Mouse (Mus musculus) layer of hippocampus, postnatal 36 days (tissue): ENCODE data around the gene Mpi. TPM values are rescaled to one million over a fixed set of nuclear protein-coding genes. Genes with fewer than 3 reads are reported as not detected.

Source experiments
- DNase-seq, 2 experiments: peaks; one replicate each; pipeline ENCODE4 v3.0.0; 2022
- total RNA-seq, 2 experiments: library from RNA; stranded (reverse); gene quantifications; 2 replicates each; pipeline ENCODE4 v1.2.3; 2021

The Mpi gene
- total RNA-seq, 2 experiments from 2014 or later, result 65.9 to 66.3 TPM

DNA sequence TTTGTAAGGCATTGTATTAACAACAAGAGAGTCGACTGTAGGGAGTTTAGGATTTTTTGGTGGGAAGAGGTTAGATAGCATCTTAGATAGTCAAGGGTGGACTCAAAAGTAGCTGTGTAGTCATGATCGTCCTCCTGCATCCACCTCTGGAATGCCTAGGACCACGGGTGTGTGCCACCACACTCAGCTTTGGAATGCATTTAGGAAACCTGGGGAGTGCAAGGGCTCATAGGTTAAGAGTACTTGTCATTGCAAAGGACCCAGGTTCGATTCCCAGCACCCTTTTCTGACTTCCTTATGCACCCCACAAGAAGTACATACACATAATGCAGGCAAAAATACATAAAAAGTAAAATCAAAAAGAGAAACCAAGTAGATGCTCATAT lies 29.7 kb downstream of the Mpi start:
- no peak for DNase-seq

DNA sequence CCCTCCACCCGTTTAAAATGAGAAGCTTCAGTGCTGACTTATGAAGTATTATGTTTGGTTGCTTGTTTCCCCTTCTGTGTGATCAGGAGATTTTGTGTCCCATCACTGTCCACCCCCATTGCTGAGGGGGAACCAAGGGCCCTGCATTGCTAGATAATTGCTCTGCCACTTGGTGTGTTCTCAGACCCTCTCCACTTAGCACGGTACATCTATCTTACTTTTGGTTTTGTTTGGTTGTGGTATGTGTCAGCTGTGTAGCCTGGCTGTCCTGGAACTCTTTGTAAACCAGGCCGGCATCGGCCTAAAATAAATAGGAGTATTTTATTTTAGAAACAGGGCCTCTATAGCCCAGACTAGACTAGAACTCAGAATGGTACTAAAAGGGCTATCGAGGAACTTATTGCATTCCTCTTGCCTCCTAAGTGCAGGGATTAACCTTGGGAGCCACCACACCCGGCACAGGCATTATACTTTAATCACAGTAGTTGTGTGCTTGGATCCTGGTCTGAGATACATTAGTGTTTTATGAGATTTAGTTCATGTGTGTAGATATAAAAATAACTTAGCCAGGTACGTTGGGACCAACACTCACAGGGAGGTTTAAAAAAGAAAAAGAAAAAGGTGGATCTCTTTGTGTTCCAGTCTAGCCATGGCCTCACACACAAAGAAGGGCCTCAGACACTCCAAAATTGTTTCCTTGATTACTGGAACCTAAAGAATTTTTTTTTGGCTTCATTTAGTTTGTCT lies 30.3 kb downstream of the Mpi start:
- DNase-seq, result no peak

DNA sequence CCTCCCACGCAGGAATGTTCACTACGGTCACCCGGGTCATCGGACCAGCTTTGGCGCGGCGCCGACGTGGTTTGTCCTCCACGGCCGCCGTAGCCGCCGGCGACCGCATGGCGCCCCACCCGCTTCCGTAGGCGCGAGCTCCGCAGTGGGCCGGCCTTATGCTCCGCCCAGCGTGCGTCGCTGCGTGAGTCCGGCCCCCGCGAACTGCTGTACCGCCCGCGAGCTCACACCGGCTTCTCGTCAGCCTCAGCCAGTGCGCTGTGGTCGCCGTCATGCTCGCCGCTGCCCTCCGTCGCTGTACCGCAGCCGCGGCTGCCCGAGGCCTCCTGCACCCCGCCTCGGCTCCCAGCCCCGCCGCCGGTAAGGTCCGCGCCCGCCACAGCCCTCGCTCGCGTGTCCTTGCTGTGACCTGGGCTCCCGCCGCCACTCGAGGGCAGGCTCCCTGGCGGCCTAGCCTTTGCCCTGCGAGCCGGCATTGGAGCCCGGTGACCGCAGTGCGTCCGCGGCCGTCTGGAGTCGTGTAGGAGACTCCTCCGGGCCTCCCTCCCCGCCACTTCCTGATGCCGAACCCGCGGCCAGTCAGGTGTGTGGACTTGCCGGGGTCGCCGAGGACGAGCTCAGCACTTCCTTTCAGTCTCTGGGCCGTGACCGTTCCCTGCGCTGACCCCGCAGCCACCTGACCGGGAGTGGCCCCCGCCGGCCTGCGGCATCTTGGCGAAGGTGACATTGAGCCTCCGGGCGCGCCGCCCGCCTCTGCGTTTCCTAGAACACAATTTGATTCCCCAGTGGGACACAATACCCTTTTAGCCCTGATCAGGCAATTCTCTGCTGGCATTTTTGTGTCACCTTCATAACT lies 31.3 kb downstream of the Mpi start, which contains the start of gene Cox5a:
TSS of gene Cox5a (plus strand) at position 219 of the 856 bp plus-strand sequence.
- peak; percentile 93 to 94 for DNase-seq

DNA sequence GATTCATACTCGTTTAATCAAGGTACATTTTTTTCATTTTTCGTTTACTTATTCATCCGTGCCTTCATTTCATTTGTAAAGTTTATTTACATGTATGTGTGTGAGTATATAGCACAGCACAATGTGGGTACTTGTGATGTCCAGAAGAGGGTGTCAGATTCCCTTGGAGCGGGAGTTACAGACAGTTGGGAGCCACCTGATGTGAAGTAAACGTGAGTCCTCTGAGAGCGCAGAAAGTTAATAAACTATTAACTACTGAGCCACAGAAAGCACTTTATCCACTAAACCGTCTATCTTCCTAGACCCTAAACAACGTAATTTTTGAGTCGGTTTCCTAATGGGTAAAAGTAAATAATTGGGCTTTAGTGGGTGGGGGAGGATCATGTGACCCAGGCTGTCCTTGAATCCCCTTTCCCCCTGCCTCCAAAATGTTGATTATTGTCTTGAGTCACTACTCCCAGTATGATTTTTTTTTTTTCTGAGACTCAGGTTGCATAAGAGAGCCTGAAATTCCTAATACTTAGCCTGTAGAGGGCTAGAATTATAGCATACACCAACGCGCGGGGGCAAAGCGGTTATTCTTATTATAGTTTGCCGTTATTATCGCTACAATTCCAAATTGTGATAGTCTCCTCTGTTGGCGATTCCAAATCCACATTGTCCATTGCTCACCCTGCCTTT lies 32.0 kb downstream of the Mpi start:
- DNase-seq, result no peak

DNA sequence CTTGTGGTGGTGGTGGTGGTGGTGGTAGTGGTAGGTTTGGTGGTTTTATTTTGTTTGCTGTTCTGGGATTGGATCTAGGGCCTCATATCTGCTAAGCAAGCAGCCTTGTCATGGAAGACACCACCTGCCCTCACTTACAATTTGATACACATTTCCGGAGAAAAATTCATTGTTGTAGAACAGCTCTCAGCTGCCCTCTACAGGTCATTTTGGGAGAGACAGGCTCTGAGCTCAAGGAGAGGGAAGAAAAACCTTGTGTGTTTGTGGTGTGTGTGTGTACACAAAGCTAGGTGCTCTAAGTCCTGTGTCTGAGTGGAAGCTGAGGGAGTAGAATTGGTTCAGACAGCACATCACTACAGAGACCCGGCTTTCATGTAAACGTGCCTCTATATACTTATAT lies 35.5 kb downstream of the Mpi start:
- DNase-seq, result peak in 1 of 2 experiments; percentile 30

DNA sequence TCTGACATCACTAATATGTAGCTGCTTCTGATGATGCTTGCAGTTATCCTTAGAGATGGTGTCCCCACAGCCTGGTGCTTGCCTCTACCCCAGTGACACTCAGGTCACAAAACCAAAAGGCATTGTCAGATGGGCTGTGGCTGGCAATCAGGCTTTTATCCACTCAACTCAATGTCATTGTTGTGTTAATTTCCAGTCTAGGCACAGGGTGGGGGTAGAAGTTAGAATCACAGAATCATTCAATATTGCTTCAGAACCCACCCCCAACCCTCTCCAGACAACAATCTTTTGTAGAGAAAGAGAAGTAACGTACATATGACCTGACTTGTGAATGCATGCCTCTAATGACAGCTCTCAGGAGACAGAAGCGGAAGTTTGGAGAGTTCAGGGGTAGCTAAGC lies 42.0 kb downstream of the Mpi start:
- DNase-seq, result no peak

DNA sequence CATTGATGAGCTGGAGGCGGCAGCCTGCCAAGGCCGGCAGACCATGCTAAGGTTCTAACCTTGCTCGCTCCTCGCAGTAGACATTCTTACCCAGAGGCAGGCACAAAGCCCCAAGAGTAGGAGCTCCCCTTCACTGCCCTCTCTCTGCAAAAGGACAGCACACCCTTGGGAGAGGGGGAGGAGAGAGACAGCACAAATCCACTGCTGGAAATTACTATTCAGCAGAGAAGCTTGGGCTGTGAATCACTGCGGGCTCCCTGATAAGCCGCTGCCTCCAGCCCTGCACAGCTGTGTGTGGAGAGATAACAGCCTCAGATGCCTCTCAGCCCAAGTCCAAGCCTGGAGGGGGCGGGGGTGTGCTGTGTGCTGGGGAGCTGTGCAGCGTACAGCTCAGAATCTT lies 46.9 kb downstream of the Mpi start:
- peak in 1 of 2 experiments; percentile 17 for DNase-seq

DNA sequence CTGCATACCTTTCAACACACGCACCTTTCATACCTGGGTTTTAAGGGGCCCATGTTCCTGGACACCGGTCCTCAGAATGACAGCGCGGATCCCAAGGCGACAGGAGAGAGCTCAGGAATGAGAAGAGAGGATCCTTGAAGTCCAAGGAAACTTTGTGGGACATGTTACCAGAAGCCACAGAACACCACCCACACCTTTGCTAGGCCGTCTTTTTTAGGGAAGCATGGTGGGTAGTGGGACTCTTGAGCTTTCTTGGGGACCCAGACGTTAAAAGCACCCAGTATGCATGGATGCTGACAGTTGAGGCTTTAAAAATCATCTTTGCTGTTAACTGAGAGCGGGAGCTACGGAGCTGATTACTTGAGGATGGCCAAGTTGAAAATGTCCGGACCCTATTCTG lies 47.7 kb downstream of the Mpi start:
- no peak for DNase-seq

DNA sequence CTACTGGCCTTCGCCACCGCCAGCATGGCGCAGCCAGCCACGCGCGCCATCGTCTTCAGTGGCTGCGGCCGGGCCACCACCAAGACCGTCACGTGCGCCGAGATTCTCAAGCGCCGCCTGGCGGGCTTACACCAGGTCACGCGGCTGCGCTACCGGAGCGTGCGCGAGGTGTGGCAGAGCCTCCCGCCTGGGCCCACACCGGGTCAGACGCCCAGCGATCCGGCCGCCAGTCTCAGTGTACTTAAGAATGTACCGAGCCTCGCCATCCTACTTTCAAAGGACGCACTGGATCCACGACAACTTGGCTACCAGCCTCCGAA lies 48.2 kb downstream of the Mpi start:
- peak in 1 of 2 experiments; percentile 16 for DNase-seq

DNA sequence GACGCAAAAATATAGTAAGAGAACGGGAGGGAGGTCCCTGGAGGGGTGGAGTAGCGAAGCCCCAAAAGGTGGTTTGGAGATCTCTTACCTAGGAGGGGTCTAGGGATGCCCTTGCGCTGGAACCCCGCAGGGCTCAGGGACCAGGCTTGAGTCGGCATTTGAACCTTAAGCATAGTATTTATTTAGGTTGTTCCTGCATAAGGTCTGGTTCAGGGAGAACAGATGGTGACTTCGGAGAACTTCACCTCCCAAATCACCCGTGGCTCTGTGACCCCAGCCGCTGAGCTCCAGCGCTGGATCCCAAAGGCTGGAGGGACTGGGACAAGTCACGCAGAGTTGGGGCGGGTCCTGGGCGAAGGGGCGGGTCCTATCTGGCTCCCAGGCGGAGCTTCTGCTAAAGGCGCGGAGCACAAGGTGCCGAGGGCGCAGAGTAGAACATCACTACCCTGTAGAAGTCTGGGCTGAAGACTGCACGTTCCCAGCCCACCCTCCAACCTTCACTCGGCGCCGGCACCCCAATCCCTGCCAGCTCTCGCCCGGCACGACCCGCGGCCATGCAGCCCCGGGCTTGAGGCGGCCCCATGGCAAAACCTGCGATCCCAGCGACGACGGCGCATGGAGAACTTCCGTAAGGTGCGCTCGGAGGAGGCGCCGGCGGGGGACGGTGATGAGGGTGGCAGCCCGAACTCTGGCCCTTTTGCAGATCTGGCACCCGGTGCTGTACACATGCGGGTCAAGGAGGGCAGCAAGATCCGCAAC lies 48.8 kb downstream of the Mpi start, which contains the start of gene Rpp25:
TSS of gene Rpp25 (plus strand) at position 405 of the 759 bp plus-strand sequence.
- DNase-seq, result peak in 1 of 2 experiments; percentile 36

DNA sequence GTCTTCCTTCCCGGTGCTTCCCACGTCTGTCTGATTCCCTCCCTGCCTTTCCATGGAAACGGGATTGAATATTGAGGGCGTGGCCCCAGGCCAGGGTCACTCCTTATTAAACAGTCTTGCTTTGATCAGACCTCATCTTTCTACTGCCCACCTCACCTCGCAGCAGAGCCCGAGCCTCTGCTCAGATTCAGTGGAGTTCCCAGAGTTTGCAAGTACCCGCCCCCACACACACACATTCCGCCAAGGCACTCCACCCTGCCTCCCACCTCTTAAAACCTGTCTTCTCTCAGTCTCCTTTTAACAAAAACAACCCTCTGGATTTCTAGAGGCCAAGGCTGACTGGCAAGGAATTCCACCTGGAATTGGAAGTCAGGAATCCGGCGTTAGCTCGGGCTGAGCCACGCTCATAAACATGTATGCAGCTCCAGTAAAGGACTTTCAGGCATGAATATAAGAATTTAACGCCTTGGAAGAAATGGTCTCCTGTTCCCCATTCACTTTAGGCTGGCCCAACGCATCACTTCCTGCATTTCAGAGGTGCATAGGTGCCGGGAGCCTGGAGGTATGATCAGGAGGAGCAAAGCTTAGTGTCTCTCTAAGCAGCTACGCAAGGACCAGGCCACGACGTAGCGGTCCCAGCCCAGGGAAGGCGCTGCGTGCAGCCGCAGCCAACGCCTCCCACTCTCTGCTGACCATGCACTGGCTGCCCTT lies 49.5 kb downstream of the Mpi start:
- no peak for DNase-seq

DNA sequence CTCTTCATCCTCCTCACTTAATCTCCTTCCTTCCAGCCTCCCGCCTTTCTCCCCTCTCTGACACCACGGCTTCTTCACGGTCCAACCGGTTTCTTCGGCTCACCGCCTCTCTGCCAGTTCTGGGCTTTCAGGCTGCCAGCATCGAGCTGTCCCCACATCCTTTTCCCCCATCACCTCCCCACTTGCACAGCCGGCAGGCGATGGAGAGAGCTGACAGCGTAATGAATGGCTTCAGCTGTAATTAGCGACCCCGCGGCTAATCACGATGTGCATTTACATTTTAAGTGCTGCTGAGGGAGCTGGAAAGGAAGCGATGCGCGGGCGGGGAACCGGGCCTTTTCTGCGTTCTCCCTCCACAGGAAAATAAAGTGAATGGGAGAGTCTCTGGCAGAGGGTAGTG lies 50.7 kb downstream of the Mpi start:
- DNase-seq, result peak in 1 of 2 experiments; percentile 32

DNA sequence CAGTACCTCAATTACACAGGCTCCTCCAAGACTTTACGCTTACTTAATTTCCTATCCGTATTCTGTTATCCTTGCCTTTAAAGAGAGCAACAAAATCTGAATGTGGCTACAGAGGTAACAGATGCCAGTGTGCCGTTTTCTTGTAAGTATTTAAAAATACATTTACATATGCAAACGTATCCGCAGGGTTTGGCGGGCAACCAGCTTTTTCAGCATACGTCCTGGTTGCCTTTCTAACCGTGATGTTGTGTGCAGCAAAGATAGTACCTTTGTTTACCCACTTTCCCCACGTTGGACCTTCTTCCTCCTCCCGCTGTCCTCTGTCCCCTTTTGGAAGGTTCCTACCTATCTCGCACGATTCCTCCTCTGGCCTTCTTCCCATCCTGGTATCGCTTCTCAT lies 51.1 kb downstream of the Mpi start:
- DNase-seq, result no peak

DNA sequence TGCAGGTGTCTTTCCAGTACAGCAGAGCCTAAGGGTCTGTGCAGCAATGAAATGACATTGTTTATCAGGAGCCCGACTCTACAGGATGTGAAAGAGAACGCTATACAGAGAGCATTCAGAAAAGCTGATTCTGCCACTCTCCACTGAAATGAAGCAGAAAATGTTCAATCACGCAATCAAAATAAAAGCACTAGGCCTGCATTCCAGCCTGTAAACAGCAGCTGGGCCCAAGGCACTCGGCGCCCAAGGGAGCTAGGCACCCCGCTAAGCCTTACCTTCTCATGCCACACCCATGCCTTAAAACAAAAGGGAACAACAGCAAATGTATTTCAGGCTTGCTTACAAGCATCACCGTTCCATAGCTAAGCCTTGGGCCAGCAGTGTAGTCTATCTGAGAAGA lies 54.0 kb downstream of the Mpi start:
- no peak for DNase-seq

DNA sequence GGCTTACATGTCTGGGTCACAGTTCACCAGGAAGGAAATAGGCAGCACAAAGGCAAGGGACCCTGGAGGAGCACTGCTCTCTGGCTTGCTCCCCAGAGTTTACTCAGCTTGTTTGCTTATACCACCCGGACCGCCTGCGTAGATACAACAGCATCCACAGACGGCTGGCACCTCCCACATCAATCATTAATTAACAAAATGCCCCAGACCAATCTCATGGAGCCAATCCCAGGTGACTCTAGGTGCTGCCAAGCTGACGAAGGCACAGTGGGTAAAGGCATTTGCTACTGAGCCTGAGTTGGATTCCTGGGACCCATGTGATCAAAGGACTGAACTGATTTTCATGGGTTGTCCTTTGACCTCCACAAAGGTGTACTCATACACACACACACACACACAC lies 55.3 kb downstream of the Mpi start:
- no peak for DNase-seq

DNA sequence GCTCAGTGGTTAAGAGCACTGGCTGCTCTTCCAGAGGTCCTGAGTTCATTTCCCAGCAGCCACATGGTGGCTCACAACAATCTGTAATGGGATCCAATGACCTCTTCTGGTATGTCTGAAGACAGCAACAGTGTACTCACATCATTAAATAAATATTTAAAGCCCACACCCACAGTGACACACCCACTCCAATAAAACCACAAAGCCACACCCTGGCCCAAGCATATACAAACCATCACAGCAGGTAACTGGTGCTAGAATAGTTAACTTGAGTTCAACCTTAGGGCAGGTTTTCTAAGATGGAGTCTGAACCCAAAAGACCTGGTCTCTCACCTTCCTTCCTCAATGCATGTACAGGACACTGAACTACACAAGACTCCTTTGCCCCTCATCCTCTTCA lies 57.6 kb downstream of the Mpi start:
- DNase-seq, result no peak

Other genes with a start within 250 kb of the Mpi start
- gene Ppcdc, start 112.6 kb downstream of the Mpi start, total RNA-seq, result 10 to 100 TPM; 14.9 to 17.7 TPM
- gene Scamp5, start 84.7 kb downstream of the Mpi start, total RNA-seq, result 100 to 1,000 TPM; 370 to 381 TPM
- 1 to 10 TPM; 9.4 to 9.9 TPM for gene Rpp25, start 48.7 kb downstream of the Mpi start, total RNA-seq
- 100 to 1,000 TPM; 387 to 406 TPM for gene Cox5a, start 31.5 kb downstream of the Mpi start, total RNA-seq
- gene Fam219b, start 15.2 kb downstream of the Mpi start, total RNA-seq, result 10 to 100 TPM; 18.7 to 19.2 TPM
- gene Scamp2, start 8.2 kb upstream of the Mpi start, total RNA-seq, result 10 to 100 TPM; 24.6 to 25.5 TPM
- gene Ulk3, start 36.7 kb upstream of the Mpi start, total RNA-seq, result 10 to 100 TPM; 23.0 to 31.3 TPM
- 1 to 10 TPM; 3.6 to 3.7 TPM for gene Cplx3, start 53.5 kb upstream of the Mpi start, total RNA-seq
- not detected for gene Lman1l, start 68.0 kb upstream of the Mpi start, total RNA-seq
- gene Csk, start 100.9 kb upstream of the Mpi start, total RNA-seq, result 10 to 100 TPM; 35.2 to 41.8 TPM
- not detected for gene Cyp1a2, start 130.9 kb upstream of the Mpi start, total RNA-seq
- gene Cyp1a1, start 135.2 kb upstream of the Mpi start, total RNA-seq, result under 1 TPM; 0.12 to 0.15 TPM
- gene Edc3, start 155.8 kb upstream of the Mpi start, total RNA-seq, result 10 to 100 TPM; 15.5 to 15.6 TPM
- gene Clk3, start 213.1 kb upstream of the Mpi start, total RNA-seq, result 10 to 100 TPM; 81.0 to 81.9 TPM